Mouse (Mus musculus): ENCODE results near the gene Mettl27. TPM values are rescaled to one million over a fixed set of nuclear protein-coding genes. Genes with fewer than 3 reads are reported as not detected.

Mettl27 gene
- 13.9 and 17.0 TPM in 2 replicates for polyA plus RNA-seq (2015; fragmentation: Nextera tagmentation; extraction: Ambion mirVana)

DNA sequence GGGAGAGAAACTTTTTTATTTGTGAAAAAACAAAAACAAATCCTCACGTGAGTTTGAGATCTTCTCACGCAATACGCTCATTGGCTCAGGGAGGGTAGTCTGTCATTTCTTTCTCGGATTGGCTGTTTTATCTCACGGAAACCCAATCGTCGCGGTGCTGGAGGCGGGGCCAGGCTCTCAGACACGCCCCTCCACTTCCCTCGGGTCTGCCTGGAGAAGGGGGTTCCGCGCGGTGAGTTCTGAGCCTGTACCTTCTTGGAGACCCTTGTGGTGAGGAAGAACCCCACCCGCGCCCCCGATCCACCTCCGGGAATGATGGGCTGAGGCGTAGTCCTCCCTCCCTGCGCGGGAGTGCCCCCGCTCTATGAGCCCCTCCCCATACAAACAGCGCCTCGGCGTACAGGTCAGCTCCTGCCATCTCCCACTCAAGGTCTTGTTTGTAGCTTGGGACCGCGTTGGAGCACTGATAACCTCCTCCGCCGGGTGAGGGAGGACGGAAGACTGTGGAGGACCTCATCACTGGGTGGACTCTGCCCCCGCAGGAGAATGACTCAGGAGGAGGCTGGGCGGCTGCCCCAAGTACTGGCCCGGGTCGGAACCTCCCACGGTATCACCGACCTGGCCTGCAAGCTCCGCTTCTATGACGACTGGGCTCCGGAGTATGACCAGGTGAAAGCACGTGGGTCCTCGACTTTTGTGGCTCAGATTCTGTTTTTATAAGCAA, at the start of gene Mettl27:
Mettl27 (plus strand) TSS at position 190 of the 724 bp plus-strand sequence.
- peak; percentile 85 for ATAC-seq (ENCODE audit: insufficient number of reproducible peaks, low FRiP score, low TSS enrichment, low read depth)
- H3K4me1 ChIP-seq, result peaks cover 7% of the 10 kb centered on the region
- peak within 1 kb of the TSS; percentile 87 for H3K4me2 ChIP-seq
- no peaks in the 10 kb centered on the region for H3K27me3 ChIP-seq
- H3K9me3 ChIP-seq, result no peaks in the 10 kb centered on the region
- peak within 1 kb of the TSS; percentile 67 for H3K27ac ChIP-seq
- peak within 1 kb of the TSS; percentile 72 for H3K9ac ChIP-seq
- no peaks in the 10 kb centered on the region; the same call in 1 of the 2 replicates for H3K36me3 ChIP-seq
- WGBS, result under 1% methylated on average over 41 of the region's 41 CpGs
- H3K4me3 ChIP-seq, result peak within 1 kb of the TSS; percentile 76

DNA sequence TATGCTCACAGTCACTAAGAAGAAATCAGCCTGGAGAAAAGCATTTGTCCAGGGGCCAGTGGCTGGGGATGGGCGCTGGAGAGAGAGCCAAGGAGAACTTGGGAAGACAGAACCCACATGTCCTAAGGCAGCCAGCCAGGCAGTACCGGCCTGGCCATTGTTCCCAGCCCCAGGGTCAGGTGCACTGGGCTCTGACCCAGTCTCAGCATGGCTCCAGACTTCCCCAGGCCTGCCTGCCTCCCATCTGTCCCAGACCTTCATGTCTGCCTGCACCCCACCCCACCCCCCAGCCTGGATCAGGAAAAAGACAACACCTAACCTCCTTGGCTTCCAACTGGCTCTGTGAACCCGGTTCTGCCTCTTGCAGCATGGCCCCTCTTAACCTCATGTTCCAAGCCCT, 49.1 kb upstream of the Mettl27 start:
- Histone ChIP-seq H3K27ac (no peak overlapping the region), H3K27me3 (no peaks in the 10 kb centered on the region), H3K4me2 (no peak overlapping the region), H3K4me1 (no peaks in the 10 kb centered on the region), H3K36me3 (no peaks in the 10 kb centered on the region), H3K9ac (no peak overlapping the region), H3K4me3 (no peak overlapping the region), H3K9me3 (no peaks in the 10 kb centered on the region)
- 75% methylated on average over 3 of the region's 3 CpGs for WGBS
- ATAC-seq (ENCODE audit: insufficient number of reproducible peaks, low FRiP score, low TSS enrichment, low read depth), result no peak

DNA sequence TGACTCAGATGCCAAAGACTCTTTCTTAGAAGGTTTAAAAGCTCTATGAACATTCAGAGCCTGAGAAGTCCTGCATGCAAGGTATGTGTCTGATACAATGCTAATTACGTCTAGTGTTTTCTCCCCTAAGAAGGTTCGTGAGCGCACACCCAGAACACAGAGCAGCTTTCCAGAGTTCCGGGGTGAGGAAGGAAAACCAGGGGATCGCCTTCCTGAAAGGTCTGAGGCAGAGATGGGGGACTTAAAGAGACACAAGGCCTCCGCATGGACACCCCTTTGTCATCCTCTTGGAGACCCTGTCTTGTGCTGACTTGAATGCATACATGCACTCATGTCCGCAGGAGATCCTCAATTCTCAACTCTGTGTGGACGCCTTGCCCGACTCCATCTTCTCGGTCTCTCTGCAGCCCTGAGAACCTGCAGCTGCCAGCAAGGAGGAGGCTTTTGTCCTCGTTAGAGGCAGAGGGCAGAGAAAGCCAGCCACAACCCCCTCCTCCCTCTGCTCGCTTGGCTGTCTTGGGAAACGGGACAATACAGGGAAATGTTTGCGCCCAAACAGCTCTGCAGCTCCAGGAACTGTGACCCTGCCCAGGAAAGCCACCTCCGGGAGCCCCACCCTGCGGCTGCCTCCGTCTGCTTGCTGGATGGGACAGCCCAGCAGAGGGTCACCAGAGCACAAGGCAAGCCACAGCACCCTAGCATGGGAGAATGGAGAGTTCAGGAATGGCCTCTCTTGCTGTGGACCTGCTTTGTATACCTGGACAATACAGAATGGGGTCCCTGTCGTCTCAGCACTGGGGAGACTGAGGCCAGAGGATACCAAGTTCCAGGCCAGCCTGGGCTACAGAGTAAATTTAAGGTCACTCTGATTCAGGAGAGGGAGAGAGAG, 44.5 kb upstream of the Mettl27 start:
- H3K4me1 ChIP-seq, result peaks cover 5% of the 10 kb centered on the region; the same call in 1 of the 2 replicates
- WGBS, result 58% methylated on average over 18 of the region's 18 CpGs
- H3K4me2 ChIP-seq, result no peak overlapping the region
- H3K9me3 ChIP-seq, result no peaks in the 10 kb centered on the region
- H3K36me3 ChIP-seq, result no peaks in the 10 kb centered on the region
- no peak for ATAC-seq (ENCODE audit: insufficient number of reproducible peaks, low FRiP score, low TSS enrichment, low read depth)
- no peak overlapping the region for H3K4me3 ChIP-seq
- H3K9ac ChIP-seq, result no peak overlapping the region
- no peaks in the 10 kb centered on the region for H3K27me3 ChIP-seq
- H3K27ac ChIP-seq, result peak overlapping the region; percentile 12; the same call in 1 of the 2 replicates

DNA sequence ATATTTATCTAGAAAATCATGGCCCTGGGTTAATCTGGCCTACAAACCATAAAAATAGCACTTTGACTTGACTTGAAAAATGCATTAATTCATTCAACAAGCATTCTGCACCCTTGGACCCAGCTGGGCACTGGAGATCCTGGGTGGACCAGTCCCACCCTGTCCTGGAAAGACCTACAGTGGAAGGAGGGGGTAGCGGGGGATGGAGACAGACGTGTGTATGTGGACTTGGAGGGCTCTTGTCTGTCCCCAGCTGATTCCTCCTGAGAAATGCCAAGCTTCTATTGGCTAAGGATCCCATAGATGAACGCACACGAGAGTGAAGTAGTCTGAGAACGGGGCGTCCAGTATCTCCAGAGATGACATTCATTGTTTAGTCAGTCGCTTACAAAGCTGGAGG, 43.7 kb upstream of the Mettl27 start:
- no peaks in the 10 kb centered on the region for H3K9me3 ChIP-seq
- no peak overlapping the region for H3K4me3 ChIP-seq
- H3K9ac ChIP-seq, result no peak overlapping the region
- WGBS, result 86% methylated on average over 7 of the region's 7 CpGs
- no peaks in the 10 kb centered on the region for H3K36me3 ChIP-seq
- no peak overlapping the region for H3K4me2 ChIP-seq
- H3K4me1 ChIP-seq, result peaks cover 5% of the 10 kb centered on the region; the same call in 1 of the 2 replicates
- H3K27ac ChIP-seq, result peak overlapping the region; percentile 11; the same call in 1 of the 2 replicates
- H3K27me3 ChIP-seq, result no peaks in the 10 kb centered on the region
- no peak for ATAC-seq (ENCODE audit: insufficient number of reproducible peaks, low FRiP score, low TSS enrichment, low read depth)

DNA sequence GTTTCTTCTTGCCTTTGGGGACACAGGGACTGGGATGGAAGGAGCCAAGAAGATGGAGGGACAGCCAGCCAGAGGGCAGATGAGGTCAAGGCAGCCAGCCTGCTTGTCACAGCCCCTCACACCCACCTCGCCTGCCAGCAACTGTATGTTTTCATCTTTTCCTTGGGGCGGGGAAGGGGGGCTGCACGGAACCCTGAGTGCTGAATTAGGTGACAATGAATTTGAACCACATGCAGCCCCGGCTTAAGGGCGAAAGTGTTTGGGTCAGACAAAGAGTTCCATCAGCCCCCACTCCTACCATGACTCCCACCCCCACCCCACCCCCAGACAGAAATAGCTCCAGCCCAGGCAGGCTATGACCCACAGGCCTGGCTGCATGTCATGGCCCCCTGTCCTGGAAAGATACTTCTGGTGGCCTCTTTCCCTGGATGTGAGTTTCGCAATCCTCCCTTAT, 41.5 kb upstream of the Mettl27 start:
- peaks cover 19% of the 10 kb centered on the region for H3K4me1 ChIP-seq
- H3K9ac ChIP-seq, result no peak overlapping the region
- WGBS, result 55% methylated on average over 6 of the region's 6 CpGs
- H3K4me3 ChIP-seq, result no peak overlapping the region
- H3K4me2 ChIP-seq, result no peak overlapping the region
- H3K9me3 ChIP-seq, result no peaks in the 10 kb centered on the region
- H3K27ac ChIP-seq, result no peak overlapping the region
- no peaks in the 10 kb centered on the region for H3K36me3 ChIP-seq
- no peaks in the 10 kb centered on the region for H3K27me3 ChIP-seq
- no peak for ATAC-seq (ENCODE audit: insufficient number of reproducible peaks, low FRiP score, low TSS enrichment, low read depth)

DNA sequence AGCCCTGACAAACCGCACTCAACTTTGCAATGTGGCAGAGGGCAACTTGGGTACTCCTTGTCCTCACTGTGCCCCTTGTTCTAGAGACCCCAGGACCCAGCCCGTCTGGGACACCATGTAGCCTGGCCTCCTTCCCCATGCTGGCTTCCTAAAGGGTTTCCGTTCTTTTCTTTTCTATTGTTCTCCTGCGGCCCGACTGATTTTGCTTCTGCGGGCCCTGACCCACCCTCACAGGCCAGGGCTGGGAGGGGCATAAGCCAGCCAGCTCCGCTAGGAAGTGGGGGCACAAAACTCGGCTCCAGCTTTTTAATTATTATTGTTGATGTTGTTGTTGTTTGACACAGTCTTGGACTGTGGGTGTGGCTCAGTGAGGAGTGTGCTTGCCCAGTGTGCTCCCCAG, 40.6 kb upstream of the Mettl27 start:
- no peak for ATAC-seq (ENCODE audit: insufficient number of reproducible peaks, low FRiP score, low TSS enrichment, low read depth)
- Histone ChIP-seq H3K4me2 (no peak overlapping the region), H3K4me1 (peaks cover 25% of the 10 kb centered on the region), H3K9me3 (no peaks in the 10 kb centered on the region), H3K4me3 (no peak overlapping the region), H3K27me3 (no peaks in the 10 kb centered on the region), H3K36me3 (no peaks in the 10 kb centered on the region), H3K27ac (peak overlapping the region; percentile 22; the same call in 1 of the 2 replicates), H3K9ac (no peak overlapping the region)
- 80% methylated on average over 8 of the region's 8 CpGs for whole genome bisulfite sequencing

DNA sequence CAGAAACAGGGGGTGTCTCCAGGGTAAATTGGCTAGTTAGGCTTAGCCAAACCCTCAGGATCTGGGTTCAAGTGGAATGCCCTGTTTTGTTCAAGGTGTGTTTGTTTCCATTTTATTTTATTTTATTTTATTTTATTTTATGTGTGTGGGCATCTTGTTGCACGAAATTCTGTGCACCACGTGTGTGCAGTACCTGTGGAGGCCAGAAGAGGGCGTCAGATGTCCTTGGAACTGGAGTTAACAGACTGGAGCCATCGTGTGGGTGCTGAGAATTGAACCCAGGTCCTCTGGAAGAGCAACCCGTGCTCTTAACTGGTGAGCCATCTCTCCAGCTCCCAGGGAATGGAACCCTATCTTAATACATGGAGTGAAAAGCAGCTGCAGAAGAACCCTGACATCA, 39.5 kb upstream of the Mettl27 start:
- H3K4me2 ChIP-seq, result no peak overlapping the region

DNA sequence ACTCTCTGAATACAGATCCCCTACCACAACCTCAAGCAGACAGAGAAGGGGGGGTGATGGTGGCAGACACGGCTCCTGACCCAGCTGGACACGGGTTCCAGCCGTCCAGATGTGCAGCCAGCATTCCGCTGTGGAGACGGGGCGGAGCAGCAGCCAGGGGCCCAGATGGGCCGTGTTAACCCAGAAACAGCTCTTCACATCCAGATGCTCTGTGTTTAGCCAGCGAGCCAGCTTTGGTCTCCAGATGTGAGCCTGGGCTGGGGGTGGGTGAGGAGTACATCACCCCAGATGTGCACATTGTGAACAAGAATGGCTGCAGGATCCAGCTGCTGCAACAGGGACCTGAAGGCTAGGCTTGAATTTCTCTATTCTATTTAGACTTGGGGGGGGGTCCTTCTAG, 36.9 kb upstream of the Mettl27 start:
- H3K9me3 ChIP-seq, result no peaks in the 10 kb centered on the region
- H3K4me2 ChIP-seq, result no peak overlapping the region
- WGBS, result 11% methylated on average over 8 of the region's 8 CpGs
- no peaks in the 10 kb centered on the region for H3K36me3 ChIP-seq
- ATAC-seq (ENCODE audit: insufficient number of reproducible peaks, low FRiP score, low TSS enrichment, low read depth), result peak; percentile 77
- no peak overlapping the region for H3K9ac ChIP-seq
- no peak overlapping the region for H3K4me3 ChIP-seq
- peak overlapping the region; percentile 47 for H3K27ac ChIP-seq
- peaks cover 43% of the 10 kb centered on the region for H3K4me1 ChIP-seq
- H3K27me3 ChIP-seq, result no peaks in the 10 kb centered on the region

More for the DNA sequence above, 39.5 kb upstream of the Mettl27 start:
- no peak overlapping the region for H3K4me3 ChIP-seq
- H3K36me3 ChIP-seq, result no peaks in the 10 kb centered on the region
- ATAC-seq (ENCODE audit: insufficient number of reproducible peaks, low FRiP score, low TSS enrichment, low read depth), result no peak
- no peaks in the 10 kb centered on the region for H3K27me3 ChIP-seq
- 83% methylated on average over 5 of the region's 5 CpGs for WGBS
- H3K4me1 ChIP-seq, result peaks cover 37% of the 10 kb centered on the region
- no peak overlapping the region for H3K9ac ChIP-seq
- no peaks in the 10 kb centered on the region for H3K9me3 ChIP-seq
- no peak overlapping the region for H3K27ac ChIP-seq

DNA sequence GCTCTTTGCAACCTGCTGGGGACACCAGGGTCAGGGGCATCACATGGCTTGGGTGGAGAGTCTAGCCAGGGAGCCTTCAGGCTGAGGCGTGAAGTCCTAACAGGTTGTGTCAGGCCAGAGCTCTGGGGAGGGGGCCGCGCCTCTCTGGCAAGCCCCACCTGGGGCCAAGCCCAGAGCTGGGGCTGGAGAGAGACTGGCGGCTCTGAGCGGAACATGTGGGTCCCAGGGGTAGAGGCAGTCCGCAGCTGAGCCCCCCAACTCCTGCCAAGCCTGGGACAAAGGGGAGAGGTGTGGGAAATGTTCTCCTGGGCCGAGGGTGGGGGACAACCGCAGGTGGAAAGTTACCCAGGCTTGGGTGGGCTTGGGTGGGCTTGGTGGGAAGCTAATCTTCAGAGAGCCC, 35.2 kb upstream of the Mettl27 start:
- H3K27ac ChIP-seq, result no peak overlapping the region
- no peak overlapping the region for H3K4me2 ChIP-seq
- ATAC-seq (ENCODE audit: insufficient number of reproducible peaks, low FRiP score, low TSS enrichment, low read depth), result no peak
- no peaks in the 10 kb centered on the region for H3K9me3 ChIP-seq
- H3K4me1 ChIP-seq, result peaks cover 48% of the 10 kb centered on the region
- no peaks in the 10 kb centered on the region for H3K27me3 ChIP-seq
- H3K9ac ChIP-seq, result no peak overlapping the region
- no peak overlapping the region for H3K4me3 ChIP-seq
- no peaks in the 10 kb centered on the region for H3K36me3 ChIP-seq
- WGBS, result 69% methylated on average over 8 of the region's 8 CpGs

DNA sequence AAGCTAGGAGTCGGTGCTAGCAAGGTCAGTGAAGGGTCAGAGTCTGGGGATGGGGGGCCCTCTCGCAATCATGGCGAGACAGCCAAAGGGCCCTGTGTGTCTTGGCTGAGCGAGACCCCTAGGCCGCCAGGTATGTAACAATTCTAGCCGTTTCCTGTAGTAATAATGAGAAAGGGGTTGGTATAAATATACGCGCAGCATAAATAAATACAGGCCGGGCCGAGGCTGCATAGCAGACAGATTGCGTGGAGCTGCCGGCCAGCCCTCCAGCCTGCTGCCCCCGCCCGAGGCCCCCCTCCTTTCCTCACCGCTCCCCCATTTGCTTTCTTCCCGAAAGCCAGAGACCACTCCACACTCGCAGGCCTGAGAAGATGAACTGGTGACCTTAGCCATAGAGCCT, 34.6 kb upstream of the Mettl27 start:
- Histone ChIP-seq H3K36me3 (no peaks in the 10 kb centered on the region), H3K4me2 (no peak overlapping the region), H3K9ac (no peak overlapping the region), H3K27me3 (no peaks in the 10 kb centered on the region), H3K4me1 (peaks cover 51% of the 10 kb centered on the region), H3K9me3 (no peaks in the 10 kb centered on the region), H3K27ac (peak overlapping the region; percentile 43; the same call in 1 of the 2 replicates), H3K4me3 (no peak overlapping the region)
- ATAC-seq (ENCODE audit: insufficient number of reproducible peaks, low FRiP score, low TSS enrichment, low read depth), result no peak
- 49% methylated on average over 17 of the region's 17 CpGs for WGBS

DNA sequence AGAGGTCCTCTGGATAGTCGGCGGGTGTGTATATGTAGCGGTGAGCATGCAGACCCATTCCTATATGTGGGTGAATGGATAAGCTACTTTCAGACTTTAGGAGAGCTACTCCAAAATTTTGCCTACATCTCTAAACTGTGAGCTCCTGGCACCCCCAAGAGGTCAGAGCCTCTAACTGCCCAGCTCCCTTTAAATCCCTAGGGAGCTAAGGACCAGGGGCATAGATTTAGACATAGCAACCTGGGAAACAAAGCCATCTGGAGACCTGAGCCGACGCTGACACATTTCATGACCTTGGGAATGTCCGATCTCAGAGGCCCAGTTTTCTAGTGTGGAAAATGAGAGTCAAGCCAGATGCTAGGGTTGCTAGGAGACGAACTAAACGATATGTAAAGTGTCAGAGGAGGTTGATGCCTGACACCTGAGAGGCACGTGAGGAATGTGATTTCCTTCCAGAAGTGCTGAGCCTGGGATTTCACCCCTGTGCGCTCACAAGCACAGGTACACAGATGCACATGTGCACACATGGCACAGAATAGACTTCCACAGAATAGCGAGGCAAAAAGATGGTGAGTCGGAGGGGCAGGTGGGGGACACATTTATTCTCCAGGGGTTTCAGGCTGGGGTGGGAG, 31.0 kb upstream of the Mettl27 start:
- Histone ChIP-seq H3K27me3 (no peaks in the 10 kb centered on the region), H3K4me2 (no peak overlapping the region), H3K36me3 (no peaks in the 10 kb centered on the region), H3K9me3 (no peaks in the 10 kb centered on the region), H3K4me1 (peaks cover 34% of the 10 kb centered on the region), H3K27ac (no peak overlapping the region), H3K9ac (no peak overlapping the region), H3K4me3 (no peak overlapping the region)
- peak; percentile 58 for ATAC-seq (ENCODE audit: insufficient number of reproducible peaks, low FRiP score, low TSS enrichment, low read depth)
- 23% methylated on average over 12 of the region's 12 CpGs for WGBS
